Mouse (Mus musculus) frontal cortex, adult 2 months (tissue): ENCODE data around the gene Zfp839. TPM values are rescaled to one million over a fixed set of nuclear protein-coding genes. Genes with fewer than 3 reads are reported as not detected.

Source experiments
- DNase-seq, 2 experiments: peaks; one replicate each; pipeline ENCODE4 v3.0.0; 2022; ENCODE audit warnings: low spot score in 1 of 2; ENCODE audit errors: extremely low spot score in 1 of 2
- polyA plus RNA-seq: library from polyadenylated mRNA; depleted of rRNA; stranded (reverse); fragments of >200 nt; gene quantifications from 2 replicates; pipeline ENCODE4 v1.2.3, GENCODE M21; 2012; rRNA removed

Gene Zfp839
- polyA plus RNA-seq, result 7.7 and 7.8 TPM in 2 replicates

- DNase-seq, result peak; percentile 64 to 90
These were observed at the start of gene Zfp839 for GRCm38 (mm10) chr12:110850010-110850928. Zfp839 (plus strand) TSS chr12:110850253.

- no peak for DNase-seq
These were observed 48.1 kb upstream of the Zfp839 start for GRCm38 (mm10) chr12:110801876-110802464.

- no peak for DNase-seq
These were observed 47.3 kb upstream of the Zfp839 start for GRCm38 (mm10) chr12:110802674-110803297.

- DNase-seq, result peak in 1 of 2 experiments; percentile 17
These were observed 45.8 kb upstream of the Zfp839 start for GRCm38 (mm10) chr12:110804261-110804660.

GRCm38 (mm10) chr12:110806301-110806970, 43.6 kb upstream of the Zfp839 start:
- DNase-seq, result peak in 1 of 2 experiments; percentile 38

GRCm38 (mm10) chr12:110808430-110808829, 41.6 kb upstream of the Zfp839 start:
- DNase-seq, result no peak

GRCm38 (mm10) chr12:110808848-110809247, 41.2 kb upstream of the Zfp839 start:
- no peak for DNase-seq

- DNase-seq, result no peak
These were observed 36.9 kb upstream of the Zfp839 start for GRCm38 (mm10) chr12:110813132-110813531.

GRCm38 (mm10) chr12:110813624-110814023, 36.4 kb upstream of the Zfp839 start:
- DNase-seq, result no peak

- no peak for DNase-seq
These were observed 35.1 kb upstream of the Zfp839 start for GRCm38 (mm10) chr12:110814924-110815323.

- no peak for DNase-seq
These were observed 33.2 kb upstream of the Zfp839 start for GRCm38 (mm10) chr12:110816833-110817232.

- DNase-seq, result no peak
These were observed 30.7 kb upstream of the Zfp839 start for GRCm38 (mm10) chr12:110819367-110819766.

- no peak for DNase-seq
These were observed 28.3 kb upstream of the Zfp839 start for GRCm38 (mm10) chr12:110821787-110822186.

GRCm38 (mm10) chr12:110822366-110822765, 27.7 kb upstream of the Zfp839 start:
- no peak for DNase-seq

GRCm38 (mm10) chr12:110828908-110829307, 21.1 kb upstream of the Zfp839 start:
- DNase-seq, result no peak

- no peak for DNase-seq
These were observed 19.6 kb upstream of the Zfp839 start for GRCm38 (mm10) chr12:110830293-110831024.

GRCm38 (mm10) chr12:110835182-110835581, 14.9 kb upstream of the Zfp839 start:
- no peak for DNase-seq

- DNase-seq, result no peak
These were observed 13.3 kb upstream of the Zfp839 start for GRCm38 (mm10) chr12:110836729-110837128.

GRCm38 (mm10) chr12:110837192-110837841, 12.7 kb upstream of the Zfp839 start:
- DNase-seq, result no peak

- no peak for DNase-seq
These were observed 12.2 kb upstream of the Zfp839 start for GRCm38 (mm10) chr12:110837850-110838249.
